Mouse (Mus musculus): Measurements from ENCODE around the gene Cmtr2. TPM values are rescaled to one million over a fixed set of nuclear protein-coding genes. Genes with fewer than 3 reads are reported as not detected.

Gene Cmtr2
- polyA plus RNA-seq, 1 experiment from 2014 or later, result 8.8 TPM

Other genes with a start within 250 kb of the Cmtr2 start
- gene Tat, start 225.2 kb upstream of the Cmtr2 start, polyA plus RNA-seq (2015; fragmentation: Nextera tagmentation; extraction: Ambion mirVana), result not detected in 2 replicates
- gene Chst4, start 175.9 kb upstream of the Cmtr2 start, polyA plus RNA-seq (2015; fragmentation: Nextera tagmentation; extraction: Ambion mirVana), result not detected in 2 replicates
- gene Zfp612, start 135.9 kb upstream of the Cmtr2 start, polyA plus RNA-seq (2015; fragmentation: Nextera tagmentation; extraction: Ambion mirVana), result 19.8 and 21.9 TPM in 2 replicates
- gene Gm21964, start 114.5 kb upstream of the Cmtr2 start, polyA plus RNA-seq (2015; fragmentation: Nextera tagmentation; extraction: Ambion mirVana), result not detected in 2 replicates
- not detected in 2 replicates for gene Gm17720, start 112.9 kb upstream of the Cmtr2 start, polyA plus RNA-seq (2015; fragmentation: Nextera tagmentation; extraction: Ambion mirVana)
- gene Calb2, start 47.5 kb upstream of the Cmtr2 start, polyA plus RNA-seq (2015; fragmentation: Nextera tagmentation; extraction: Ambion mirVana), result 117 and 144 TPM in 2 replicates
- gene Hydin, start 51.3 kb downstream of the Cmtr2 start, polyA plus RNA-seq (2015; fragmentation: Nextera tagmentation; extraction: Ambion mirVana), result 0.41 and 0.60 TPM in 2 replicates

All from hindbrain, embryonic 16.5 days (tissue).